In the genomic region with DNA sequence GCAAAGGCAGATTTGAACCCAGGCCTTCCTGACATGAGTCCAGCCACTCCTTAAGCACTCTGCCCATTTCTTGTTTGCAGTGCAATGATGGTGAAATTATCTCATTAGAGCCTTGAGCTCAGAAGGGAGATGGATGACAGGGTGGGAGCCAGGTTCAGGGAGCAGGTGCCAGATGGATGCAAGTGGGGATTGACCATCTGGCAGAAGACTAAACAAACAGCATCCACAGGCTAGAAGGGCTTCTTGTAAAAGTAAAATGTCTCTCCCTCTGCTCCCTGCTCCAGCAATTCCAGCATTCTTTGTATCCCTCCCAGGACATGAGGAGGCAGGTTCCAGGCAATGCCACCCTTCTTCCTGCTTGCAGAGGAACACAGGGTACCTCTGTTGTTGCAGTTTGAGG, we compare ENCODE assay signal across 19 mouse cellular contexts.
DNase-seq lines count a peak whose midpoint lies in the region; ATAC-seq and TF ChIP-seq lines count a peak whose summit lies in the region.
"Had no signal": no experiment of that assay in that cellular context is flagged by ENCODE, and none has a peak within 500 bp of the region (broad histone marks: within the 10 kb centered on the region; RNA-seq: fewer than 3 reads in every experiment).

No protein-coding gene starts in this region.

- H3K9ac ChIP-seq in forebrain, embryonic 15.5 days (replicated peaks): no peak overlapping the region
- H3K9ac ChIP-seq: hindbrain, embryonic 13.5 days; intestine, embryonic 15.5 days had no signal

- no peak for ATAC-seq in forebrain, embryonic 15.5 days (replicated peaks)
- ATAC-seq: intestine, embryonic 15.5 days had no signal

- no peaks in the 10 kb centered on the region for H3K27me3 ChIP-seq in forebrain, embryonic 15.5 days
- no peaks in the 10 kb centered on the region for H3K27me3 ChIP-seq in forebrain, embryonic 10.5 days (ENCODE audit: poor library complexity, severe bottlenecking)
- H3K27me3 ChIP-seq: hindbrain, embryonic 13.5 days; intestine, embryonic 15.5 days had no signal

- H3K27ac ChIP-seq in forebrain, embryonic 15.5 days (replicated peaks): peak overlapping the region; percentile 54
- H3K27ac ChIP-seq in forebrain, embryonic 10.5 days: no peak overlapping the region
- H3K27ac ChIP-seq: embryonic facial prominence, embryonic 10.5 days; heart, embryonic 10.5 days; hindbrain, embryonic 13.5 days; intestine, embryonic 15.5 days had no signal

- TF ChIP-seq POLR2A in brain, embryonic 14.5 days (IDR thresholded peaks at IDR 0.05; ENCODE audit: borderline replicate concordance, extremely low read depth, insufficient read depth, insufficient read length, poor library complexity, severe bottlenecking): no peak

- no peaks in the 10 kb centered on the region for H3K36me3 ChIP-seq in forebrain, embryonic 15.5 days
- H3K36me3 ChIP-seq in forebrain, embryonic 10.5 days (replicated peaks): no peaks in the 10 kb centered on the region
- H3K36me3 ChIP-seq: embryonic facial prominence, embryonic 10.5 days; heart, embryonic 10.5 days; hindbrain, embryonic 13.5 days; intestine, embryonic 15.5 days had no signal

- no peak overlapping the region for H3K4me3 ChIP-seq in forebrain, embryonic 15.5 days
- H3K4me3 ChIP-seq in forebrain, embryonic 10.5 days: no peak overlapping the region
- H3K4me3 ChIP-seq: embryonic facial prominence, embryonic 10.5 days; heart, embryonic 10.5 days; hindbrain, embryonic 13.5 days; intestine, embryonic 15.5 days had no signal

- H3K4me2 ChIP-seq in forebrain, embryonic 15.5 days (replicated peaks): no peak overlapping the region
- H3K4me2 ChIP-seq: hindbrain, embryonic 13.5 days; intestine, embryonic 15.5 days had no signal

- DNase-seq in cerebellum, postnatal 14 days: peak; percentile 13 to 29
- no peak for DNase-seq in cerebellum, adult 8-10 months
- DNase-seq in forebrain, embryonic 10.5 days (ENCODE audit: extremely low spot score, low spot score): no peak
- DNase-seq in left cerebral cortex, postnatal 4 days: peak; percentile 24
- no peak for DNase-seq in left cerebral cortex, postnatal 25 days (ENCODE audit: low spot score in 2 of 2)
- DNase-seq in brain, embryonic 14.5 days (ENCODE audit: low read depth): peak; percentile 59
- DNase-seq in spleen, postnatal 10 days (ENCODE audit: low spot score in 2 of 2): no peak
- DNase-seq: adrenal gland, postnatal 10 days; cerebellum, adult 11-12 months; cerebellum, adult 9-11 months; gastrocnemius, postnatal 14 days; heart, postnatal 10 days; heart, postnatal 4 days; kidney, adult 18-20 months had no signal

- no peak for TF ChIP-seq CTCF in brain, embryonic 14.5 days (IDR thresholded peaks at IDR 0.05; ENCODE audit: borderline replicate concordance, extremely low read depth, insufficient read depth, insufficient read length)

- intact Hi-C loops in left cerebral cortex, postnatal 4 days (cut with DNase I): no loop called here
- intact Hi-C loops in left cerebral cortex, postnatal 25 days (cut with DNase I): no loop called here

- peaks cover 27% of the 10 kb centered on the region for H3K4me1 ChIP-seq in forebrain, embryonic 15.5 days
- H3K4me1 ChIP-seq in forebrain, embryonic 10.5 days: peaks cover 26% of the 10 kb centered on the region
- H3K4me1 ChIP-seq: heart, embryonic 10.5 days; intestine, embryonic 15.5 days had no signal

- H3K9me3 ChIP-seq in forebrain, embryonic 15.5 days: no peaks in the 10 kb centered on the region
- no peaks in the 10 kb centered on the region for H3K9me3 ChIP-seq in forebrain, embryonic 10.5 days
- H3K9me3 ChIP-seq: embryonic facial prominence, embryonic 10.5 days; heart, embryonic 10.5 days; hindbrain, embryonic 13.5 days; intestine, embryonic 15.5 days had no signal

Comparison
In these comparisons a context has a peak if more than half of its experiments do, and no peak if none do; other contexts are left out.
1. DNase-seq: peak in cerebellum, postnatal 14 days (2 of 2), left cerebral cortex, postnatal 4 days (single experiment) and brain, embryonic 14.5 days (single experiment); none in cerebellum, adult 8-10 months (single experiment), forebrain, embryonic 10.5 days (single experiment), left cerebral cortex, postnatal 25 days (0 of 2) and spleen, postnatal 10 days (0 of 2).